Mouse (Mus musculus) embryo, embryonic 11.5 days (tissue): Measurements from ENCODE around the gene Ceacam19.

ENCODE experiments used
- DNase-seq: peaks from one replicate; pipeline ENCODE4 v3.0.0-alpha.2; 2012; ENCODE audit warnings: low read depth, low spot score

Ceacam19 gene

DNA sequence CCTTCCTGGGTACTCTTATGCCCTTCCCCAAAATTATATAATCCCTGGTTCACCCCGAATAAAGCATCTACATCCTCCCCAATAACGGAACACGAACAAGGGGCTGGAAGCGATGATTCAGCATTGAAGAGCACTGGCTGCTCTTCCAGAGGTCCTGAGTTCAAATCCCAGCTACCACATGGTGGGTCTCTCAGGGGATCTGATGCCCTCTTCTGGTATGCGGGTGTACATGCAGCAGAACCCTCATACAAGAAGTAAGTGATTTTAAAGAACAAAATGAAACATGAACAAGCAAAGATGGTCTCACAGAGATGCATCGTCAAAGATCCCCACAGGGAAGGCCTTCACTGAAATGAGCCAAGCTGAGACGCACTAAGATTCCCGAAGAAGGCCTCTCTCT, 7.0 kb downstream of the Ceacam19 start:
- no peak for DNase-seq

DNA sequence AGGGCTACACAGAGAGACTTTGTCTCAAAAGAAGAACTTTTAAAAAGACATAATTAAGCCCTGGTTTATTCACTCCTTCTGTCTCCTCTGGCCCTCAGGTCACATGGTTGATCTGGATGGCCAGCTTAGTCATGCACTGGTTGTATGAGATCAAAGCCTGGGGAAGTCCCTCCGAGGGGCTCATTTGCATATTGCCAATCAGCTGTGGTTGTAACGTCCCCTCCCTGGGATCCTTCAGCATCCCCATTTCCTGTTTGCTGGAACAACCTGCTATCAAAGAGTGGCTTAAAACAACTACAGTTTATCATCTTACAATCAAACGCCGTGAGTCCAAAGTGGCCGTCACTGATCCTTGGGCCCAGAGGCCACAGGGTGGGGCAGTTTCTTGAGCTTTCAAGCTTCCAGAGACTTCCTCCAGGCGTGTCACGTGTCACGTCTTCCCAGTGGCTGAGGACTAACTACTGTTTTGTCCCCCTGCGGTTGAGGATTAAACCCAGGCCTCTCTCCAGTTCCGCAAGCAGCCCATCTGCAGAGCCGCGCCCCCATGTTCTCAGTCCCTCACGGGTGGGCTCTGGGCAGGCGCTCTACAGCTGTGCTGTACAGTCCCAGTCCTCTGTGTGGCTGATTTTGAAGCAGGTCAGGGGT, 10.9 kb downstream of the Ceacam19 start:
- DNase-seq = no peak

DNA sequence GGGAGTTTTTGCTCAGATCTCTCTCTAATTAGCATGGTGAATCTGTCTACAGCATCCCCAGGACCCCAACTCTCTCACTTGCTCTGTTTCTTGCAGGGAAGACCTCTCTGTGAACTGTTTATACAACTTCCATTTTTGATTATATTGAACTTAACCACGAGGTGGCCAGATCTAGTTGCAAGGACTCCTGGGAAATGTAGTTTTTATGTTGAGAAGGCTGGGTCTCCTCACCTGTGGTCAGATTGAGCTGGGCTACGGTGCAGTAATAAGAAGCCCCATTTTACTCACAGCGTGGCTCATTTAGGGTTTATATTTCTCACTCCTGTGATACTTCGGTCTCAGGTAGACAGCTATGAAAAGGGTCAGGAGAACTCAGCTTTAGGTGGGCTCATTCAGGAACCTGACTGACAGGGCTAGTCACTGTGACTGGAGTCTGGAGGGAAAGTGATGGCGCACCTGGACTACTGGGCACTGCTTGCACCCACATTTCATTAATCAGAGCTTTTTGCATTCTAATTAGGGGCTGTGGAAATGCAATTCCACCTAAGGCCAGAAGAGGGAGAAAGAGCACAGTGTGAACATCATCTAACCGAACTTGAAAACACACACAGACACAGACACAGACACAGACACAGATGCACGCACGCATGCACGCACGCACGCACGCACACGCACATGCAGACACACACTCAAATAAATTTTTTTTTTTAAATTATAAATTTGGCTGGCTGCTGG, 11.7 kb downstream of the Ceacam19 start:
- DNase-seq = peak; percentile 19

DNA sequence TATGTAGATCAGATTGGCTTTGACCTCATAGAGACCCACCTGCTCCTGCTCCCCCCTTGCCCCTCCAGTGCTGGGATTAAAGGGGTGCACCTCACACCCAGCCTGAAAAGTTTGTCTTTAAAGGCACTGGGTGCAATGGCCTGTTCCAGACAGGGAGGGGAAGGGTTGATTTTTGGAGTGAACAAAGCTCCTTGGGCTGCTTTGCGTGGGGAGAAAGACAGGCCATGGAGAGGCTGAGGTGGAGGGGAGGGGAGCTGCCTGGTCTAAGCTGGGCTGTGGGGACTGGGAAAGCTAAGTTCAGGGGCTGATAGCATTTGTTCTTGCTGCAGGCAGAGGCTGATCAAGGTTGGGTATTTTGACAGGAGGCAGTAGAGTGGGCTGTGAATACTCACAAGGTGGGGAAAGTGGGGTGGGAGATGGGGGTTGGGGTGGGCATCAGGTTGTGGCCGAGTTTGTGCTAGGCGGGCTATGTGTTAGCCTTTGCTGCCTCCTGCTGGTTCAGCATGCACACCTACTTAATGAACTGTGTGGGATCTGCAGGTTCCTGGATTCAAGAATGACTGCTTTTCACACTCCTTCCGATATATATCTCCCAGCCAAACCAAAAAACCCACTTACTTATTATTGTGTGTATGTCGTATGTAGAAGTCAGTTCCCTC, 15.7 kb downstream of the Ceacam19 start:
- DNase-seq = peak; percentile 11

DNA sequence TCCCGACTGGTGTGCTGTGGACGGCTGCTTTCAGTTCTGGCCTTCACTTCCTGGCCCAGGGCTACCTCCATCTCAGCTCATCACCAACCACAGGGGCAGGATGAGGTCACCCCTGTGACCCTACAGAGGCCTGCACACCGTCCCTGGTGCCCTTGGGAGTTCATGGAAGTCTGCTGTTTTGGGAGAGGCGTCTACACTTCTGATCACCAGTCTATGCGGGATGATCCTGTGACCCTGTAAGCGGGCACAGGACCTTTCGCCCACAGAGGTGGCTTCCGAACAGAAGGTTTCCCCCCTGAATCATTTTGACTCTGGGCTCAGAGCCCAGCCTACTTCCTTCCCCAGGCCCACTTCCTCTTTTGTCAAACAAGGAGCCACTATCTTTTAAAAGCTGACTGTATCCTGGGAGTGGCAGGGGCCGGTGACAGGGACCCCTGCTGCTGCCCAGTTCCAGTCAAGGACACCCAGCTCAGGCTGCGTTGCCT, 16.6 kb downstream of the Ceacam19 start:
- DNase-seq = no peak

DNA sequence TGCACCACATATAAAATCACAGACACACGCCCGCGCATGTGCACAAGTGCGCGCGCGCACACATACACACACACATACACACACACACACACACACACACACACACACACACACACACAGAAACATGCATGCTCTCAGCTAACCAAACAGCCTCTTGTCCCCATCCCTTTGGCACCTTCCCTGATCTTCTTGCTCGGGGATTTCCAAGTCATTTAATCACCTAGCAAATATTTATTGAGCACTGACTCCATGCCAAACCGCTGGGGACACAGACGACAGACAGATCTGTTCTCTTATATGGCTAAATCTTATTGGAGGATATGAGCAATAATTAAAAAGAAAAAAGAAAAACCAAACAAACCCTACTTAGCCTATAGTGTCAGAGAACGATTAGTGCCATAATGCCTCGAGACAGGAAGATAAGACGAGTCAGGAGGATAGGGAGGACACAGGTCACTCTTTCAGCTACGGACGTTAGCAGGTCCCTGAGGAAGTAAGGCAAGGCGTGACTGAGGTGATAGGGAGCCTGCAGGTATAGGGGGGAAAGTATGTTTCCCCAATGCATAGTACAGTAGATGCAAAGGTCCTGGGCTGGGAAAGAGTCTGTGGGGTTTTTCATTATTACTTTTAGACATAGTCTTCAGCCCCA, 19.9 kb downstream of the Ceacam19 start:
- DNase-seq = no peak

DNA sequence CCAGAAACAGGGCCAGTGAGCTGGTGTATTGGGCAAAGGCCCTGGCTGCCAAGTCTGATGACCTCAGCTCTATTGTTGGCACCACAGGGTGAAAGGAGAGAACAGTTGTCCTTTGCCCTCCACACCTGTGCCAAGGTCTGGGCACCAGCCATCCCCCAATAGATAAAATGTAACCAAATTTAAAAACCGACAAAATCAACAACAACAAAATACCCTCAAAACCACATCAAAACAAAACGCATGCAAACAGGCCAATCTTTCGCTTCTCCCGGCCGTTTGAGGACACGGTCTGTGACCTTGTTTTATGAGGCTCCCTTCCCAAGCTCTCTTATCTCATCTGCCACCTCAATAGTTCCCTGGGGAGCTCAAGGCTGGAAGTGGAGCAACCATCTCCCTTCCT, 21.3 kb downstream of the Ceacam19 start:
- DNase-seq = no peak

DNA sequence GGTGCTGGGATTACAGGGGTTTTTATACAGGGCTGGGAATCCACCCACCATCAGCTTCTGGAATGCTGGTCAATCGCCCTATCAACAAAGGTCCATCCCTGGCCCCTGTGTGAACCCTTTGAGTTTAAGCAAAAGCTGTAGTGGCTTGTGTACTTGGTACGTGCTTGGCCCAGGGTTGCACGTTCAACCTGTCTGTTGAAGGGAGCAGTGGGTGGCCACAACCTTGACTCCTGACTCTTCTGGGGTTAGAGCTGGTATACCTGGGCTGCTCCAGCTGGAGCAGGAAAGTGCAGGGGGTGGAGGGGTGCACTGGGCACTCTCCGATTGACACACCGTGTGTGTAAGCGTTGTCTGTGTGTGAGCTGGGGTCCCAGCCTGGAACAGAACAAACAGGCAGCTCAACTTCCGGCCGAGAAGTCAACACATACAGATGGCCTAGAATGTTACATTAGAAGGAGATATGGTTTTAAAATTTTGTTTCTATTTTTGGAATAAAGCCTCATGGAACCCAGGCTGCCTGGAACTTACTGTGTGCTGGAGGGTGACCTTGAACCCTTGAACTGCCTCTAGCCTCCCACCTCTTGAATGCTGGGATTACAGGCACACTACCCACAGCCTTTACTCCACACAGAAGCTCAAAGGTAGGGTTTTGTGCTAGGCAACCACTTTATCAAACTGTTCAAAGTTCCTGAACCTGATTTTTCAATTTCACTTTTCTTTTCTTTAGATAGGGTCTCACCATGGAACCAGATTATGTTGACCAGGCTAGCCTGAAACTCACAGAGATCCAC, 22.3 kb downstream of the Ceacam19 start:
- DNase-seq = no peak

DNA sequence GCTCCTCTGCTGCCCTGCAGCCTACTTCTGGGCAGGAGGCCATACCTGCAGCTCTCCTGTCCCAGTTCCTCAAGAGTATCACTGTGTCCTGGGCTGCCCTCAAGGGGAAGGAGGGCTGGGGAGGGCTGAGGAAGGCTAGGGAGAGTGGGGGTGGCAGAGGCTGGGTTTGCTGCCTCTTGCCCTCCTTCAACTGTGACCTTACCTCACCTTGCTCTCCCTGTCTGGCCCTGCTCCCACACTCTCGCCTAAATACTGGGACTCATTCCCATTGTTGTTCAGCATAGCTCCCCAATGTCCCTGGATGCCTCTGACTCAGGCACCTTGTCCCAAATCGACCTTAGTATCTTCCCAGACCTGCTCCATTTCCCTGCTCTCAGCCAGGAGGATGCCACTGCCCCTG, 23.5 kb downstream of the Ceacam19 start:
- no peak for DNase-seq

DNA sequence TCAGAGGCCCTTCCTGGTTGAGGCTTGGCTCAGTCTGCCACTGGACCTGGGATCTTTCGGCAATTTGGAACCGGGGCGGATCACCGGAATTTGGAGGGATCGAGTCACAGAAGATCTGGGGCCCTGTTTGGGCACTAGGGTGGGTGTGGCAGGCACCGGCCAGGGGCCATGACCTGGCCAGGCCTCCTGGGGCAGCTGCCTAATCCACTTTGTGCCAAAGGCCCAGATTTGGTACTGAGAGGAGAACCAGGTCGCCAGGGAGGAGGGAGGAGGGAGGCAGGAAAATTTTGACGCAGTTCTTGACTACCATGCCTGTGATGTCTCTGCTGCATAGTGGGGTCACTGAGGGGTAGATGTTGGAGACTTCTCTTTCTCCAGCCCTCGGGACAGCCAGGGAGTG, 26.6 kb downstream of the Ceacam19 start, which contains the start of gene Ceacam16:
Ceacam16 (minus strand) TSS at position 101 of the 400 bp plus-strand sequence.
- no peak for DNase-seq

DNA sequence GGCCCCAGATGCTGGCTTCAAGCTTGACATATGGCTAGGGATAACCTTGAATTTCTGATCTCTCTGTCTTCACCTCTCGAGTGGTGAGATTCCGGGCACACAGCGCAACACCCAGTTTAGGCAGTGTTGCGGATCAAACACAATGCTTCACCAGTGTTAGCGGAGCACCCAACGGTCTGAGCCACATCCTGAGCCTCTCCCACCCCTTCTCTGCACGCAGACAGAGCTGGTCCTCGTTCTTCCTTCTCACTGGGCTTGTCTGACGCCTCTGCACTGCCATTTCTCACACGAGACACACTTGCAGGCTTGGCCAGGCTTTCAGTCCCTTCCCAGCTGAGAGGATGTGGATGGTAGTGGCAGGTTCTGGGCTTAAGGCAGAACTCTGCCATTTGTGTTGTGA, 28.0 kb downstream of the Ceacam19 start:
- no peak for DNase-seq

DNA sequence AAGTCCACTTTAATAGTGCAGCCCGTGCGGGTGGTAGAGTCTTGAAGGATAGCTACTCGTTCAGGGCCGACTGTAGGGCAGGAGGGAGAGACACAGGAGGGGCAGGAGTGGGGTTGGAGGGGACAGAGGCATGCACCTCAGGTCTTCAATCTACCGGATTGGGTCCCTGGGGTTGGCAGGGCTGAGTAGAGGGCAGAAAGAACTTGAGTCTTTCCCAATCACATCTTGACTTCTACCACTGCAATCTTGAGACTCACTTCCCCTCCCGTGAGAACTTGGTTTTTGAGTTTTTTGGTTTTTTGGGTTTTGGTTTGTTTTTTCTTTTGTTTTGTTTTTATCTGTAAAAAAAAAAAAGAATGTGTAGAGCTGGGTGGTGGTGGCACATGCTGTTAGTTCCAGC, 31.5 kb downstream of the Ceacam19 start:
- DNase-seq = no peak

DNA sequence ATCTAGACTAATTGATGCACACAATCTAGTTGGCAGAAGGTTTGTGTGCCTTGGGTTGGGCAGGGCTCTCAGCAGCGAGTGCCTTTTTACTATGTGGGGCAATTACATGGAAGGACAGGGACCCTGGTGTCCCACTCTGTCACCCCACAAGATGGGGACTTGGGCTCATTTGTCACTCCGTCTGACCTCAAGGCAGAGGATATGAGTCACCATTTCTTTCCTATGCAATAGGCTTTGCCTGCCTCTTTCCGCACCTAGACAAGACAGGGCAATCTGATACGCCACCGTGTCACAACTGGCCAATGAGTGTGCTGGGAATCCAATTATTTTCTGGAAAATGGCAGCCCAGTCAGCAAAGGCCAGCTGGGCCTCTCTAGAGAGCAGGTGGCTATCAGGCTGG, 32.1 kb downstream of the Ceacam19 start:
- DNase-seq = no peak

DNA sequence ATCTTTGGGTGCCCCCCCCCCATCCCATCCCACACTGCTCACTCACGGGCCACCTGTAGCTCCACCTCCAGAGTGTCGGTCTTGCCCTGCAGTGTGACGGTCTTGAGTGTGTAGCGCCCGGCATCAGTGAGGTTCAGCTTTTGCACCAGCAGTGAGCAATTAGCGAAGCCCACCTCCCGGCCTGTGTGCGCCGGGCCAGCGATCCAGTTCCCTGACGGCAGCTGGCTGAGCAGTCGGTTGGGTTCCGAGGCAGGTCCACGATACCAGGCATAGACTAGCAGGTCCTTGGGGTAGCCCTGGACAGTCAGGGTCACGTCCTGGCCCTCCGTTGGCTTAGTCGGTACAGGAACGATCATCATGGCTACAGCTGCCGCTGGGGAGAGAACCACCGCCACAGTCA, 34.2 kb downstream of the Ceacam19 start:
- no peak for DNase-seq

DNA sequence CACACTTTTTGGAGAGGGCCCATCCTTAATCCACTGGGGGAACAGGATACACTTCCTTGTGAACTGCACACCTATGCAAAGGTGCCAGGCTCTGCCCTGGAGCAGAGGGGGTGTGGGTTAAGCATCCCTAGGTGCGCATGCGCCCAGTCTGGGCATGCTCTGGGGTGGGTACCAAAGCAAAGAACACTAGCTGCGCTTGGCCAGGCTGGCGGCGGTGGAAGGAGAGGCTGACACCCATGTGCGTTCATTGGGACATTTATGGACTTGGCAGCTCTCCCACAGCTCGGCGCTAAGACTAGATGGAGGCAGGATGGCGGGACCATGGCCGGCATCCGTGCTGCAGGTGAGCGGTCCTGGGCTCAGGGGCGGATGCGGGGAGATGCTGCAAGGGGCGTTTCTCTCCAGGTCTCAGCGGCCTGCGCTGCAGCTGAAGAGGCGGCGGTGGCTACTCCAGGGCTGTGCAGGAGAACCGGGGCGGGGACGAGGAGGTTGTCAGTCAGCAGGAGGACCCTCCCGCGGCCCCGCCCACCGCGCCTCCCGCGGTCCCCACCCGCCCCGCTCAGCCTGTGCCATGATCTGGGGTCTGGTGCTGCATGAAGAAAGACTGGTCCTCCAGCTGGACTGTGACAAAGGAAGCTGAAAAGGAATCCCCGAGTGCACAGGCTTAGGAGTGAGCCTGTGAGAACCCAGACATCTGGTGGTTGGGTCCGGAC, 35.8 kb downstream of the Ceacam19 start, which contains the start of gene Gm19345:
Gm19345 (plus strand) TSS at position 146 of the 713 bp plus-strand sequence.
- no peak for DNase-seq

DNA sequence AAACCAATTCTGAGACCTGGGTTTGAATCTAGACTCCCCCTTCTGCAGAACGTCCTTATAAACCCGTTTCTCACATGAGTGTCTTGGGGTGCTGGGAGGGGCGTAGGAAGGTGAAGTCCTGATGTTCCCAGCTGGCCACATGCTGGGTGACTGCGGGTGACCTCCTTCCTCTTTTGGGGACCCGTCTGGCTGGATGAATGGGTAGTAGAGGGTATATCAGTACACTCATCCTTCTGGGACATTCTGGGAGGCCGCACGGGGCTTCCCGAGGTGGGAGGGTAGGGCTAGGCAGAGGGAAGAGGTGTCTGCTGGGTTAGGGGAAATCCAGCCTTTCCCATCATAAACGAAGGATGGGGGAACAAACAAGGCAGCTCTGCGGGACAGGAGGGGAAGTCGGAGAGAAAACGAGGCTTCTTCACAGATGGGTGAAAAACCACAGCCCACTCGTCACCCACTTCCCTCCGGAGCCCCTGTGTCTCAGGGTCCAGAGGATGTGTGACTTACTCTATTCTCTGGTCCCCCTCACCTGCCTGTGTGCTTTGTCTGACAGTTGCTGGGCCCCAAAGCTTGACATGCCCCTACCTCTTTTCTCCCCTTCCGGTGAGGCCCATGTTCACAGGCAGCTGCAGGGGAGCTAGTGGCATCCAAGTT, 43.1 kb downstream of the Ceacam19 start:
- no peak for DNase-seq

DNA sequence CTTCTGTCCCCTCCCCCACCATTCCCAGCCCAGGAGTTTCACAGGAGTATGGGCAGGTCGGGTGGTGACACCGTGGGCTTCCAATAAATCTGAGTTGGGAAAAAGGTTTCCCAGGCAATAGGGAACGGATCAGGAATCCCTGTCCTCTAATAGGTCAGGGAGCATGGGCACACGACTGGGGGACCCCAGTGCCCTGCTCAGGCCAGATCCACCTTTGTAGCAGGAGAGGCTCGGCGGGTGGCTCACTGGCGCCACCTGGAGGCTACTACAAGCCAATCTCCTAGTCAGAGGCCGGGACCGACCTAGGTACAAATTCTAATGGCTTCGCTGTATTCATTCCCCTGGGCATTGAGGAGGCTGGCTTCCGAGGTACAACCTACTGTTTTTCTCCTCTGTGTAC, 44.2 kb downstream of the Ceacam19 start:
- no peak for DNase-seq

DNA sequence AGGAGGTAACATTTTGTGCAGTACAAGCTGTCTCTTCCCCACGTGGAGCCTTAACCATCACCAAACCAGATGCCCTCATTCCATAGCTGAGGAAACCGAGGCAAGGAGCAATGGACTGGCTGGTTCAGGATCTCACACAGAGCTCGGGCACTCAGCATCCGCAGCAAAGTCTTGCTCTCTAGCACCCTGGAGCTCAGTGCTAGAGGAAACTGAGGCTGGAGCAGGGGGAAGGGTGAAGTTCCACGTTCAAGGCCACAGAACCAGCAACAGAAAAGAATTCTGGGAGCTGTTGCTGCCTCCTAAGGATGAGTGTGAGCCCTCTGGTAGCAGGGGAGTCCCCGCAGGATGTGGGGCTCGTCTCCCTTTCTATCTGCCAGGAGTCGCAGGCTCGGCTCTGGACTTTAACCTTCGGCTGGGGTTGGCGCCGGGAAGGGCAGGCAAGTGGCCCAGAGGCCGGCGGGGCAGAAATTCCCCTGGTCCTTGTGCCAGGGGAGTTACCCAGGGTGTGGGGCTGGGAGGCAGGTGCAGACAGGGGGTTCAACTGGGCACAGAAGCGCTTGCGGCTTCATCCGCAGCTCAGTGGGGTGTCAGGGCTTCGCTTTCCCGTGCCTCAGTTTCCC, 44.8 kb downstream of the Ceacam19 start:
- no peak for DNase-seq

DNA sequence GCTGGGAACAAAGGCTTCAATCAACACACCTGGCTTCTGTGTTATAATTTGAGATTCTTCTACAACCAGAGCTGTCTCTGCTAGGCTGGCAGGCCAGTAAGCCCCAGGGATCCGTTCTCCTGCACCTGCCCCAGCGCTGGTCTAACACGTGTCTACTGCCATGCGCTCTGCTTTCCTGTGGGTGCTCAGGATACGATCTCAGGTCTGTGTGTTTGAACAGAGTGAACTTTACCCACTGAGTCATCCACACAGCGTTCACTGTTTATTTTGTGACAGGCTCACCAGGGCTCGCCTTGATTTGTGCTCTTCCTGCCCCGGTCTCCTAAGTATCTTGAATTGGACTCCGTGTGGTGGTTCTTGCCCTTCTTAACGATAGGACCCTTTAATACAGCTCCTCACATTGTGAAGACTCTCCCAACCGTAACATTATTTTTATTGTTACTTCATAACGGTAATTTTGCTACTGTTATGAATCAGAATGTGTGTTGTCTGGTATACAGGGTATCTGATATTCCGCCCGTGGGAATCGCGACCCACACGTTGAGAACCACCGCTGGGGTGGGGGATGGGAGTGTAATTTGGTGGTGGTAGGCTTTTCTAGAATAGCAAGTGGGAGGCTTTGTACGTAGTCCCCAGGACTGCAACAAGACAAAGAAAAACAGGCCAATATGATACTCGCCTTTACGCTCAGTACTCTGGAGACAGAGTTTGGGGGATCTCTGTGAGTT, 45.9 kb downstream of the Ceacam19 start:
- DNase-seq = no peak
